Mouse (Mus musculus) cerebellum, adult 2 months (tissue): ENCODE results near the gene Btf3l4. TPM values are rescaled to one million over a fixed set of nuclear protein-coding genes. Genes with fewer than 3 reads are reported as not detected.

Experiments
- DNase-seq, 2 experiments: peaks; one replicate each; pipeline ENCODE4 v3.0.0; 2021
- H3K27ac ChIP-seq: fragments of 200-500 bp; 2 replicates; pipeline ENCODE4 v1.5.1; 2012; ENCODE audit warnings: low read length, control low read depth, inconsistent platforms; ENCODE audit not compliant: insufficient read depth
- H3K27me3 ChIP-seq: fragments of 200-500 bp; 2 replicates; pipeline ENCODE4 v1.6.1; 2012; ENCODE audit warnings: inconsistent platforms, mild to moderate bottlenecking, low read length, moderate library complexity; ENCODE audit not compliant: control insufficient read depth, insufficient read depth
- H3K4me1 ChIP-seq: fragments of 200-500 bp; 2 replicates; pipeline ENCODE4 v1.6.1; 2011; ENCODE audit warnings: low read length; ENCODE audit not compliant: control insufficient read depth, insufficient read depth
- H3K4me3 ChIP-seq: fragments of 200-500 bp; replicated peaks from 2 replicates; pipeline ENCODE3; 2011; ENCODE audit warnings: mild to moderate bottlenecking, low read depth, low read length, control low read depth; ENCODE audit not compliant: insufficient read depth
- CTCF ChIP-seq: fragments of 200-500 bp; IDR thresholded peaks from 2 replicates; pipeline ENCODE4 v1.5.1; 2011; ENCODE audit warnings: low read depth, mild to moderate bottlenecking, control low read depth, low read length, moderate library complexity, borderline replicate concordance; ENCODE audit not compliant: insufficient read depth
- POLR2A ChIP-seq: fragments of 200-500 bp; IDR thresholded peaks from 2 replicates; pipeline ENCODE4 v1.6.1; 2011; ENCODE audit warnings: low read length, control low read depth, borderline replicate concordance; ENCODE audit not compliant: insufficient read depth
- WGBS: fragments of 180-500 bp; shearing (Covaris S2); methylation state at CpG from one replicate; pipeline ENCODE4 v1.1.7; 2018; 5-methylcytosine and 5-hydroxymethylcytosine counted together
- polyA plus RNA-seq: library from polyadenylated mRNA; depleted of rRNA; stranded (reverse); fragments of >200 nt; gene quantifications from 2 replicates; pipeline ENCODE4 v1.2.3, GENCODE M21; 2012

Btf3l4 gene
- polyA plus RNA-seq, 1 experiment: 84.4 TPM

DNA sequence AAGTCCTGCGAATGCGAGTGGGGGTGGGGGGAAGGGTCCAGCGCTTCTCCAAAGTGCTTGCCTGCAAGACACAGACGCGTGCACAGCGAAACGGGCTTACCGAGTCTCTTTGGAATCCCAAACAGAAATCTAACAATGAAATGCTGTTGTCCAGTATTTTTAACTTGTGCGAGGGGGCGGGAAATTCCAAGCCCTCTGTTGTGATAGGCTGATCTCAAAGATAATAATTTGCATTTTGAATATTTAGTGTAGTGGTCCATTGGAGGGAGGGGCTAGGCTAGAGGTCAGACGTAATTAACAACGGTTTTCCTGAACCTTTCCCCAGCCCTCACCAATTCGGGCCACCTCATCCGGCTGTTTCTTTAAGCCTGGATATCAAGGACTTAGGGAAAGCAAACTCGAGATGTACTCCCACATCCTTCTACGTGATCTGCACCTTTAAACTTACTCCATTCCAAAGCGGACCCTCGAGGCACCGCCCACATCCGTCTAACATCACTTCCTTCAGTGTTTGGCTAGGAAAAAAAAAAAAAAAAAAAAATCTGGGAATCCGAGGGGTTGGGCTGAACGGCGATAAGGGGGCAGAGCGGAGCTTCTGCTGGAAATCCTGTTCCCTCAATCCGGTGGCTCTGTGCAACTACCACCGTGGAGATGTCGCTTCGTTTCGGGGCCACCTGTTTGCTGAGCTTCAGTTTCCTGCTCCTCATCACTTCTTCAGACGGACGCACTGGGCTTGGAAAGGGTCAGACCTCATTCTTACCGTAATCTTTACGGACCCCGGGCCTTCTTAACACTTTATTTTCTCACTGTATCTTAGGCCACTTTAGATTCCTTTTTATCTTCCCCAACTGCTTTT lies 929 bp upstream of the Btf3l4 start, which contains the start of gene Txndc12:
Gene Txndc12, plus strand, starts transcription at position 487 of the 856 bp plus-strand sequence.
- no peaks in the 10 kb centered on the region for H3K27me3 ChIP-seq
- H3K4me1 ChIP-seq: peaks cover 6% of the 10 kb centered on the region; the same call in 1 of the 2 replicates
- DNase-seq: peak; percentile 86 to 88
- under 1% methylated on average over 34 of the region's 34 CpGs for WGBS
- peak within 1 kb of the TSS; percentile 87 for H3K27ac ChIP-seq
- TF ChIP-seq CTCF (no peak), POLR2A (peak; percentile 51; the same call in 1 of the 2 replicates)
- H3K4me3 ChIP-seq: peak within 1 kb of the TSS; percentile 98

DNA sequence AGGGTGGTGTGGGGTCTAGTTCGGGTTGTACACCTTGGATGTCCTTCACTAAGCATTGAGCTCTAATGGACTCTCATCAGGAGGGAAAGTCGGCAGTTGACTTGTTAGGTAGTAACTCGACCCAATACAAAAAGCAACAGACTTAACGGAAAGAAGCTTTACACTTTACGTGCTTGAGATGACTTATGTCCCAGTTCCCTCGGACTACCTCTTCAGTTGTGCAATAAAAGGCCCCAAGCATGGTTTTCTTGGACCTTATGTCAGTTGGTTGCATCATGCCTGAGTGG lies 357 bp upstream of the Btf3l4 start:
- H3K4me3 ChIP-seq: peak overlapping the region; percentile 92

GRCm38 (mm10) chr4:108830698-108831097 lies 2.7 kb downstream of the Btf3l4 start:
- DNase-seq: no peak
- Histone ChIP-seq H3K27ac (no peak overlapping the region), H3K4me1 (peaks cover 2% of the 10 kb centered on the region; the same call in 1 of the 2 replicates), H3K4me3 (no peak overlapping the region), H3K27me3 (no peaks in the 10 kb centered on the region)
- WGBS: 79% methylated on average over 1 of the region's 1 CpGs
- TF ChIP-seq CTCF (no peak), POLR2A (no peak)

More for the DNA sequence above, 357 bp upstream of the Btf3l4 start:
- no peaks in the 10 kb centered on the region for H3K27me3 ChIP-seq
- DNase-seq: no peak
- H3K27ac ChIP-seq: peak overlapping the region; percentile 6; the same call in 1 of the 2 replicates
- WGBS: under 1% methylated on average over 6 of the region's 6 CpGs
- no peak for TF ChIP-seq POLR2A
- no peak for TF ChIP-seq CTCF
- peaks cover 6% of the 10 kb centered on the region; the same call in 1 of the 2 replicates for H3K4me1 ChIP-seq

DNA sequence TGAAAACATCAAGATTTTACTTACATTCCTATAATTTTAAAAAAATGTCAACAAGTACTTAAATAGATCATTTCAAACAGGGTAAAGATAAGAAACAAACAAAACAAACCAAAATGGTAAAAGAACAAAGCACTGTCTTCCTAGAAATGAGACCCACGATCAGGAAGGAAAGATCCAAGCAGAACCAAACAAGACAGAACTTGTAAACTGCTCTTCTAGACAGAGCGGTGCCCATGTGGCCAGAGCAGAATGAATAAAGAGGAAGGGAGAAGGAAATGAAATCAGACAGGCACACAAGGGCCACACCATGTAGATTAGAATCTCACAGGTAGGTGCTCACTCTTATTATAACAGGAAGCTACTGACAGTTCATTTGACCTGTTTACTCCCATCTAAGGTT lies 6.8 kb downstream of the Btf3l4 start:
- no peak overlapping the region for H3K27ac ChIP-seq
- no peak overlapping the region for H3K4me3 ChIP-seq
- 91% methylated on average over 2 of the region's 2 CpGs for WGBS
- H3K4me1 ChIP-seq: peaks cover 4% of the 10 kb centered on the region; the same call in 1 of the 2 replicates
- DNase-seq: no peak
- no peak for TF ChIP-seq CTCF
- TF ChIP-seq POLR2A: no peak
- H3K27me3 ChIP-seq: no peaks in the 10 kb centered on the region

DNA sequence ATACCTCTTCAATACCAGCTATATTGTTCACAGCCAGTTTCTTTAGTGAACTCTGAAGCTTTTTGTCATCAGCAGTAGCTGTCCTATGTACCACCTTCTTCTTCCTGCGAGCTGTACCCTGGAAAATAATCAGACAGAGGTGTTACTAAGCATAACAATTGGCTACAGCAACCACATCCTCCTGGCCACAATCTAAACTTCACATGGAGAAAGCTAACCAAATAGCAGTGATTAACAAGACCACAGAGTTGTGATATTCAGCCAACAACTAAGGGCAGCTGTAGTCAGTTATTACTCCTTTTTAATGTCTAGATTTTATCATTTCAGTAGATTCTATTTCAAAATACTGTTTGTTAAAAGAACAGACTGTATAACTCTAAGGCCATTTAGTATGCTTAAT lies 7.3 kb downstream of the Btf3l4 start:
- no peak for DNase-seq
- no peaks in the 10 kb centered on the region for H3K27me3 ChIP-seq
- WGBS: 94% methylated on average over 1 of the region's 1 CpGs
- TF ChIP-seq POLR2A: no peak
- TF ChIP-seq CTCF: no peak
- H3K4me3 ChIP-seq: no peak overlapping the region
- H3K27ac ChIP-seq: no peak overlapping the region
- peaks cover 4% of the 10 kb centered on the region; the same call in 1 of the 2 replicates for H3K4me1 ChIP-seq

GRCm38 (mm10) chr4:108825677-108826076 lies 7.7 kb downstream of the Btf3l4 start:
- peaks cover 4% of the 10 kb centered on the region; the same call in 1 of the 2 replicates for H3K4me1 ChIP-seq
- no peak for DNase-seq
- no peak overlapping the region for H3K27ac ChIP-seq
- no peak overlapping the region for H3K4me3 ChIP-seq
- 97% methylated on average over 3 of the region's 3 CpGs for WGBS
- TF ChIP-seq POLR2A (no peak), CTCF (no peak)
- no peaks in the 10 kb centered on the region for H3K27me3 ChIP-seq

GRCm38 (mm10) chr4:108811550-108811949 lies 21.9 kb downstream of the Btf3l4 start:
- H3K4me3 ChIP-seq: no peak overlapping the region
- no peak for TF ChIP-seq CTCF
- TF ChIP-seq POLR2A: no peak
- no peaks in the 10 kb centered on the region; the same call in 1 of the 2 replicates for H3K4me1 ChIP-seq
- H3K27me3 ChIP-seq: no peaks in the 10 kb centered on the region
- WGBS: 55% methylated on average over 6 of the region's 6 CpGs
- no peak for DNase-seq
- no peak overlapping the region for H3K27ac ChIP-seq

GRCm38 (mm10) chr4:108811142-108811541 lies 22.3 kb downstream of the Btf3l4 start:
- WGBS: 70% methylated on average over 4 of the region's 4 CpGs
- no peak overlapping the region for H3K27ac ChIP-seq
- TF ChIP-seq CTCF (no peak), POLR2A (no peak)
- H3K4me1 ChIP-seq: no peaks in the 10 kb centered on the region; the same call in 1 of the 2 replicates
- DNase-seq: no peak
- H3K4me3 ChIP-seq: no peak overlapping the region
- no peaks in the 10 kb centered on the region for H3K27me3 ChIP-seq
